Mouse (Mus musculus) embryonic facial prominence, embryonic 15.5 days (tissue): Measurements from ENCODE around the gene Tmsb15b2. TPM values are rescaled to one million over a fixed set of nuclear protein-coding genes. Genes with fewer than 3 reads are reported as not detected.
"Not testable (repeated sequence)": the region's sequence is repeated elsewhere in the genome, so short reads cannot be mapped to it uniquely, and the experiment has no call there.

Experiments
- ATAC-seq: fragments of 200-750 bp; cut with Nextera tagmentation; 2 replicates; pipeline ENCODE4 v1.8.0; 2017; ENCODE audit warnings: low read depth, moderate TSS enrichment; ENCODE audit not compliant: insufficient number of reproducible peaks, low FRiP score, low TSS enrichment
- H3K27ac ChIP-seq: fragments of 300-500 bp; sonication (generic); replicated peaks from 2 replicates; pipeline ENCODE4 v1.5.1; 2015; ENCODE audit warnings: mild to moderate bottlenecking, inconsistent platforms
- H3K27me3 ChIP-seq: fragments of 300-500 bp; sonication (generic); 2 replicates; pipeline ENCODE4 v1.6.1; 2015; ENCODE audit warnings: inconsistent platforms
- H3K36me3 ChIP-seq: fragments of 300-500 bp; sonication (generic); 2 replicates; pipeline ENCODE4 v1.6.1; 2015; ENCODE audit warnings: mild to moderate bottlenecking, inconsistent platforms
- H3K4me1 ChIP-seq: fragments of 300-500 bp; sonication (generic); 2 replicates; pipeline ENCODE4 v1.6.1; 2015; ENCODE audit warnings: inconsistent platforms
- H3K4me2 ChIP-seq: fragments of 300-500 bp; sonication (generic); replicated peaks from 2 replicates; pipeline ENCODE4 v1.6.1; 2015; ENCODE audit warnings: mild to moderate bottlenecking, inconsistent platforms
- H3K4me3 ChIP-seq: fragments of 300-500 bp; sonication (generic); replicated peaks from 2 replicates; pipeline ENCODE4 v1.5.1; 2015; ENCODE audit warnings: mild to moderate bottlenecking, inconsistent platforms
- H3K9ac ChIP-seq: fragments of 300-500 bp; sonication (generic); 2 replicates; pipeline ENCODE4 v1.6.1; 2015; ENCODE audit warnings: inconsistent platforms
- H3K9me3 ChIP-seq: fragments of 300-500 bp; sonication (generic); replicated peaks from 2 replicates; pipeline ENCODE4 v1.6.1; 2016; ENCODE audit warnings: inconsistent platforms
- WGBS: fragments of 180-500 bp; shearing (Covaris S2); methylation state at CpG from one replicate; pipeline ENCODE4 v1.1.7; 2015; 5-methylcytosine and 5-hydroxymethylcytosine counted together
- polyA plus RNA-seq: library from polyadenylated mRNA; unstranded; fragments of >200 nt; fragmentation: Nextera tagmentation; extraction: Ambion mirVana; gene quantifications from 2 replicates; pipeline ENCODE4 v1.2.1, GENCODE M21; 2015

The Tmsb15b2 gene
- polyA plus RNA-seq = 45.0 and 55.7 TPM in 2 replicates

- not testable (repeated sequence) for ATAC-seq
- H3K4me2 ChIP-seq = peak within 1 kb of the TSS; percentile 51
- WGBS = 87% methylated on average over 6 of the region's 6 CpGs
Measured at GRCm38 (mm10) chrX:136975397-136975796, at the start of gene Tmsb15b2. Gene Tmsb15b2 (minus strand): TSS chrX:136975497.

DNA sequence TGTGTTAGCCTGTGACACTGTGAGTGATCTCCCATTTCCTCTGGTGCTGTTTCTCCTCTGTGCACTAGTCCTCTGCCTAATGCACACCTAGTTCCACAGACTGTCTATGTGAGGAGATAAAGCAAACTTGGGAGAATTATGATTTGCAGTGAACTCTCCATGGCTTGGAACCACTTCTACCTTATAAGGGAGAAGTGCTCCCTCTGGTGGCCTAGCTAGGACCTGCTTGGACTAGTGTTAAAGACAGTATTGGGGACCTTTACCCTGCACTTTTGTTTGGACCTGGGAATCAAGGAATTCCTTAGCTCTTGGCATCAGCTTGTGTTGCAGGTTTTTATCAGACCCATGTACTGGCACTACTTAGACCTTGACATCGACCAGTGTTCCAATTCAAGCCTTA, 44.0 kb upstream of the Tmsb15b2 start:
- Histone ChIP-seq H3K9ac (no peak overlapping the region), H3K36me3 (no peaks in the 10 kb centered on the region), H3K4me3 (no peak overlapping the region), H3K9me3 (no peaks in the 10 kb centered on the region), H3K27ac (no peak overlapping the region), H3K27me3 (no peaks in the 10 kb centered on the region), H3K4me2 (no peak overlapping the region), H3K4me1 (no peaks in the 10 kb centered on the region)
- no peak for ATAC-seq
- WGBS = 12% methylated on average over 1 of the region's 1 CpGs

More at GRCm38 (mm10) chrX:136975397-136975796, at the start of gene Tmsb15b2:
- not testable (repeated sequence) for H3K9ac ChIP-seq, H3K27ac ChIP-seq, H3K9me3 ChIP-seq, H3K36me3 ChIP-seq, H3K4me1 ChIP-seq, H3K27me3 ChIP-seq
- peak within 1 kb of the TSS; percentile 47 for H3K4me3 ChIP-seq

DNA sequence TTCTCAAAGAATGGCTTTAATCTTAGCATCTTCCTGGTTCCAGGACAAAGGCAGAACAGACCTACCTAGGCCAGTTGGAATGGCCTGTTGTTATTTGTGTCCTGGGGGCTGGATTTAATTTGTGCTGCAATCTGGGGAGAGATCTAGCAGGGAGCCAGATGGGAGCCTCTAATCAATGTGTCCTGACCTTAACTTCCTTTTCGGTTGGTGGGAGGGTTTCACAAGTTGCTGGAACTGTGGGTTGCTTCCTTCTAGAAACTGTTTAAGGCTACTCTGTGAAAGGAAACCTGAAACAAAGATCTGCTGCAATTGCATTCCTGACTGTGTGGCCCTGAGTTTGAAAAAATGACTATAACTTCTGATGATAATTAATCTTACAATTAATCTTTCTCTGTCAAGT, 42.4 kb upstream of the Tmsb15b2 start:
- 31% methylated on average over 1 of the region's 1 CpGs for WGBS
- no peak for ATAC-seq
- no peaks in the 10 kb centered on the region for H3K4me1 ChIP-seq
- H3K4me3 ChIP-seq = no peak overlapping the region
- H3K4me2 ChIP-seq = no peak overlapping the region
- no peaks in the 10 kb centered on the region for H3K36me3 ChIP-seq
- H3K27me3 ChIP-seq = no peaks in the 10 kb centered on the region
- no peaks in the 10 kb centered on the region for H3K9me3 ChIP-seq
- no peak overlapping the region for H3K27ac ChIP-seq
- H3K9ac ChIP-seq = no peak overlapping the region

DNA sequence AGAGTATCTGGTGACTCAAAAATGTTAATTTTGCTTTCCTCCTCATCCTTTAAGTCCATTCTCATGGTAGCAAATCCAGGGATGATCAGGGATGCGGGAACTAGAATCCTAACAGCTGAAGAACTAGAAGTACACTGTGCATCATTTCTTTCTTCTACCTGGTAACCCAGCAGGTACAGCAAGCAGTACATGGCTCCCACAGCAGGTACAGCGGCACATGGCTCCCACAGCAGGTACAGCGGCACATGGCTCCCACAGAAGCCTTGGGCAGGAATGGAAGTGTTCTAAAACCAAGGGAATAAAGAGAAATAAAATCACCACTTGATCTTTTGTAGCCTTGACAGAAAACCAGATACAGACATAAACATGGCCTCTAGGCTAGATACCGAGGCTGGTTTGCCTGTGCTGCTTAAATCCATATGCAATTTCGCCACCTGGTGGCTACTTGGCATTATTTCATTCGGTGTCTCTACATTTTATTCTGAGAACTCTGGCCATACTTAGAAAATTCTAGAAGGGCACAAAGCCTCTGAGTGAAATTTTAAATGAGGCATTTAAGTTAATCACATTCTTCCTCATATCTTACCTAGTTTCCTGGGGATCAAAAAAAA, 39.9 kb upstream of the Tmsb15b2 start:
- ATAC-seq = no peak
- H3K4me1 ChIP-seq = no peaks in the 10 kb centered on the region
- H3K27ac ChIP-seq = no peak overlapping the region
- no peak overlapping the region for H3K4me2 ChIP-seq
- H3K36me3 ChIP-seq = no peaks in the 10 kb centered on the region
- no peaks in the 10 kb centered on the region for H3K9me3 ChIP-seq
- no peak overlapping the region for H3K4me3 ChIP-seq
- no peak overlapping the region for H3K9ac ChIP-seq
- H3K27me3 ChIP-seq = no peaks in the 10 kb centered on the region
- 55% methylated on average over 6 of the region's 6 CpGs for WGBS

- ATAC-seq = no peak
- H3K4me3 ChIP-seq = no peak overlapping the region
- no peak overlapping the region for H3K27ac ChIP-seq
- H3K36me3 ChIP-seq = no peaks in the 10 kb centered on the region
- 81% methylated on average over 2 of the region's 2 CpGs for WGBS
- H3K9me3 ChIP-seq = no peaks in the 10 kb centered on the region
- no peaks in the 10 kb centered on the region for H3K4me1 ChIP-seq
- no peak overlapping the region for H3K4me2 ChIP-seq
- peaks cover 12% of the 10 kb centered on the region for H3K27me3 ChIP-seq
- H3K9ac ChIP-seq = no peak overlapping the region
Measured at GRCm38 (mm10) chrX:136996256-136996655, 21.0 kb upstream of the Tmsb15b2 start.

- ATAC-seq = no peak
- no peak overlapping the region for H3K27ac ChIP-seq
- peaks cover 12% of the 10 kb centered on the region for H3K27me3 ChIP-seq
- H3K4me1 ChIP-seq = no peaks in the 10 kb centered on the region
- no peaks in the 10 kb centered on the region for H3K9me3 ChIP-seq
- no peak overlapping the region for H3K9ac ChIP-seq
- H3K4me3 ChIP-seq = peak overlapping the region; percentile 44
- peak overlapping the region; percentile 60 for H3K4me2 ChIP-seq
- no peaks in the 10 kb centered on the region for H3K36me3 ChIP-seq
- WGBS = 38% methylated on average over 13 of the region's 14 CpGs
Measured at GRCm38 (mm10) chrX:136993641-136994040, 18.3 kb upstream of the Tmsb15b2 start.

GRCm38 (mm10) chrX:136992978-136993547, 17.8 kb upstream of the Tmsb15b2 start, which contains the start of gene Zcchc18:
Gene Zcchc18 (plus strand): TSS chrX:136993155.
- Histone ChIP-seq H3K27me3 (peaks cover 12% of the 10 kb centered on the region), H3K4me2 (peak within 1 kb of the TSS; percentile 60), H3K4me3 (peak within 1 kb of the TSS; percentile 44), H3K4me1 (no peaks in the 10 kb centered on the region), H3K27ac (no peak within 1 kb of the TSS), H3K36me3 (no peaks in the 10 kb centered on the region), H3K9ac (no peak within 1 kb of the TSS), H3K9me3 (no peaks in the 10 kb centered on the region)
- ATAC-seq = peak; percentile 93
- WGBS = 23% methylated on average over 26 of the region's 26 CpGs

DNA sequence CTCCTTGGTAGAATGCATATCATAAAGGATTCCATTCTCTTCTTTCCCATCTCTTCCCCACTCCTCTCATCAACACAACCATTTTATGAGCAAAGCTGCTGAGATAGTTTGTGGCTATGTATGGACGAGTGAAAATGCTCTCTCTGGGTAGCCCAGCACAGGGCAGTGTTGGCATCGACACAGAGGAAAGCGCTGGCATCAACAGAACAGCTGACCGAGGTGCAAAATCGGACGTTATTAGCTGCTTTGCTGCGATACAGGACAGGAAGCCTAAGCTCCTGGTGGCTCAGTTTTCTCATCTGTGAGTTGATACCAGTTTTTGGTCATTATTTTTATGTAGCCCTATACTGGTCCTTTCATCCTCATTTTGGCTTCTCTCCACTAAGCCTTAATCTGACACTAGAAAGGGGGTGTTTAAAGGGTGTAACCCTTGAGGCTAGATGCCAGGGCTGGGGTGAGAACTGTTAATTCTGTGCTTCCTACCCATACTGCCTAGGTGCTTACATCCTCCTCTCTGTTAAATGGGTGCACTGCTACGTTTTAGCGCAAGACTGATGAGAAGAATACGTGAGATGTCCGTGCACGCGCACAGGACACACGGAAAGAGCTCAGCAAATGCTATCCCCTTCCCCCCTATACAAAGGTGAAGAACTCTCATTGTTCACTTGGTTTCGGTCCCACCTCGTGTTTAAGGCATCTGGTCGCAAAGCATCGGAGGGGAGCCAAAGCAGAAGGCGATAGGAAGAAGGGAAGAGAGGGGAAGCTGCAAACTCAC, 17.1 kb upstream of the Tmsb15b2 start:
- Histone ChIP-seq H3K27me3 (peaks cover 12% of the 10 kb centered on the region), H3K9me3 (no peaks in the 10 kb centered on the region), H3K4me2 (peak overlapping the region; percentile 60), H3K9ac (no peak overlapping the region), H3K27ac (no peak overlapping the region), H3K4me1 (no peaks in the 10 kb centered on the region), H3K36me3 (no peaks in the 10 kb centered on the region), H3K4me3 (peak overlapping the region; percentile 44)
- 0 out of 2 replicates have a peak, but pooled peaks have one; percentile 31 for ATAC-seq
- WGBS = 18% methylated on average over 19 of the region's 19 CpGs

- Histone ChIP-seq H3K36me3 (no peaks in the 10 kb centered on the region), H3K27me3 (peaks cover 12% of the 10 kb centered on the region), H3K9me3 (no peaks in the 10 kb centered on the region), H3K4me3 (no peak overlapping the region), H3K9ac (no peak overlapping the region), H3K4me1 (no peaks in the 10 kb centered on the region), H3K27ac (no peak overlapping the region), H3K4me2 (no peak overlapping the region)
- no peak for ATAC-seq
- 57% methylated on average over 2 of the region's 2 CpGs for WGBS
Measured at GRCm38 (mm10) chrX:136991274-136991673, 16.0 kb upstream of the Tmsb15b2 start.

- no peaks in the 10 kb centered on the region for H3K36me3 ChIP-seq
- H3K4me3 ChIP-seq = no peak overlapping the region
- H3K4me1 ChIP-seq = no peaks in the 10 kb centered on the region
- no peaks in the 10 kb centered on the region; the same call in 1 of the 2 replicates for H3K27me3 ChIP-seq
- H3K4me2 ChIP-seq = no peak overlapping the region
- H3K27ac ChIP-seq = no peak overlapping the region
- no peaks in the 10 kb centered on the region for H3K9me3 ChIP-seq
- ATAC-seq = no peak
- no peak overlapping the region for H3K9ac ChIP-seq
Measured at GRCm38 (mm10) chrX:136986039-136986438, 10.7 kb upstream of the Tmsb15b2 start.

GRCm38 (mm10) chrX:136978616-136979015, 3.3 kb upstream of the Tmsb15b2 start:
- no peaks in the 10 kb centered on the region for H3K9me3 ChIP-seq
- H3K9ac ChIP-seq = no peak overlapping the region
- H3K4me2 ChIP-seq = no peak overlapping the region
- ATAC-seq = no peak
- no peak overlapping the region for H3K4me3 ChIP-seq
- no peaks in the 10 kb centered on the region for H3K4me1 ChIP-seq
- H3K27ac ChIP-seq = no peak overlapping the region
- H3K36me3 ChIP-seq = no peaks in the 10 kb centered on the region
- H3K27me3 ChIP-seq = no peaks in the 10 kb centered on the region
